Mouse (Mus musculus) right cerebral cortex, postnatal 4 days (tissue): ENCODE results near the gene Cdiptos.

Source experiments
- DNase-seq: peaks from one replicate; pipeline ENCODE4 v3.0.0-alpha.2; 2022

The Cdiptos gene

GRCm38 (mm10) chr7:126967361-126967760 is 8.5 kb downstream of the Cdiptos start:
- no peak for DNase-seq

GRCm38 (mm10) chr7:126965568-126965967 is 10.3 kb downstream of the Cdiptos start:
- no peak for DNase-seq

GRCm38 (mm10) chr7:126963548-126964286 is 12.2 kb downstream of the Cdiptos start:
- DNase-seq: no peak

- no peak for DNase-seq
These were observed 13.9 kb downstream of the Cdiptos start for GRCm38 (mm10) chr7:126961965-126962364.

- DNase-seq: no peak
These were observed 14.8 kb downstream of the Cdiptos start for GRCm38 (mm10) chr7:126961095-126961494.

GRCm38 (mm10) chr7:126959780-126960179 is 16.1 kb downstream of the Cdiptos start:
- DNase-seq: no peak

GRCm38 (mm10) chr7:126955125-126955524 is 20.8 kb downstream of the Cdiptos start:
- no peak for DNase-seq

- DNase-seq: no peak
These were observed 23.3 kb downstream of the Cdiptos start for GRCm38 (mm10) chr7:126952646-126953045.

- DNase-seq: no peak
These were observed 24.2 kb downstream of the Cdiptos start for GRCm38 (mm10) chr7:126951741-126952140.

GRCm38 (mm10) chr7:126950647-126951615 is 25.0 kb downstream of the Cdiptos start:
- peak; percentile 59 for DNase-seq

- peak; percentile 83 for DNase-seq
These were observed 25.9 kb downstream of the Cdiptos start, which contains the start of gene Sez6l2 for GRCm38 (mm10) chr7:126949793-126950646. Gene Sez6l2, plus strand, starts transcription at chr7:126950563.

- peak; percentile 80 for DNase-seq
These were observed 26.5 kb downstream of the Cdiptos start, which contains the start of gene Asphd1 for GRCm38 (mm10) chr7:126949403-126949792. Gene Asphd1, minus strand, starts transcription at chr7:126949582.

- no peak for DNase-seq
These were observed 27.3 kb downstream of the Cdiptos start for GRCm38 (mm10) chr7:126948626-126949025.

- DNase-seq: peak; percentile 28
These were observed 29.4 kb downstream of the Cdiptos start for GRCm38 (mm10) chr7:126946530-126946929.

- DNase-seq: no peak
These were observed 34.1 kb downstream of the Cdiptos start for GRCm38 (mm10) chr7:126941801-126942200.

GRCm38 (mm10) chr7:126941171-126941570 is 34.7 kb downstream of the Cdiptos start:
- DNase-seq: no peak

- DNase-seq: no peak
These were observed 43.2 kb downstream of the Cdiptos start for GRCm38 (mm10) chr7:126932652-126933051.

- no peak for DNase-seq
These were observed 46.9 kb downstream of the Cdiptos start for GRCm38 (mm10) chr7:126929046-126929445.

GRCm38 (mm10) chr7:126928384-126929037 is 47.4 kb downstream of the Cdiptos start, which contains the start of gene Kctd13:
Gene Kctd13, plus strand, starts transcription at chr7:126928879.
- peak; percentile 91 for DNase-seq

GRCm38 (mm10) chr7:126926299-126926698 is 49.6 kb downstream of the Cdiptos start:
- no peak for DNase-seq

GRCm38 (mm10) chr7:126923999-126924398 is 51.9 kb downstream of the Cdiptos start:
- DNase-seq: no peak

- peak; percentile 31 for DNase-seq
These were observed 53.3 kb downstream of the Cdiptos start, which contains the start of gene Tmem219 for GRCm38 (mm10) chr7:126922624-126923060. Gene Tmem219, minus strand, starts transcription at chr7:126922917.
